Mouse (Mus musculus) MEL (cell line): ENCODE results near the gene Fryl. TPM values are rescaled to one million over a fixed set of nuclear protein-coding genes. Genes with fewer than 3 reads are reported as not detected.

ENCODE experiments used
- DNase-seq: peaks from one replicate; pipeline ENCODE4 v3.0.0; 2011; ENCODE audit warnings: low read depth, low spot score
- H3K27ac ChIP-seq: 2 replicates; pipeline ENCODE4 v1.5.1; 2012; ENCODE audit warnings: low read depth, mild to moderate bottlenecking, control low read depth, low read length, moderate library complexity; ENCODE audit not compliant: control insufficient read depth
- H3K27me3 ChIP-seq, 2 experiments: fragments of 150-350 bp in 1 of 2; sonication (generic) in 1 of 2; 2 replicates each; pipeline ENCODE4 v1.6.1; 2012; ENCODE audit warnings: low read length in 2 of 2, mild to moderate bottlenecking in 2 of 2, improper control_type of control experiment in 1 of 2, moderate library complexity in 1 of 2; ENCODE audit not compliant: insufficient read depth in 2 of 2, control insufficient read depth in 1 of 2
- H3K36me3 ChIP-seq, 2 experiments: 2 replicates each; pipeline ENCODE4 v1.6.1; 2012 to 2014; ENCODE audit warnings: low read length in 2 of 2, improper control_type of control experiment in 1 of 2, inconsistent platforms in 1 of 2, mild to moderate bottlenecking in 1 of 2; ENCODE audit not compliant: insufficient read depth in 2 of 2, control insufficient read depth in 1 of 2
- H3K4me1 ChIP-seq, 2 experiments: fragments of 150-350 bp in 1 of 2; sonication (generic) in 1 of 2; 2 replicates each; pipeline ENCODE4 v1.6.1; 2012; ENCODE audit warnings: low read length in 2 of 2, improper control_type of control experiment in 1 of 2, mild to moderate bottlenecking in 1 of 2; ENCODE audit not compliant: insufficient read depth in 2 of 2, control insufficient read depth in 1 of 2
- H3K4me3 ChIP-seq, 2 experiments: fragments of 150-350 bp in 1 of 2; sonication (generic) in 1 of 2; 2 replicates each; pipeline ENCODE4 v1.5.1; 2012; ENCODE audit warnings: low read depth in 2 of 2, low read length in 2 of 2, mild to moderate bottlenecking in 2 of 2, moderate library complexity in 2 of 2, control low read depth in 1 of 2, improper control_type of control experiment in 1 of 2; ENCODE audit not compliant: control insufficient read depth in 1 of 2, insufficient read depth in 1 of 2
- H3K79me2 ChIP-seq: 2 replicates; pipeline ENCODE4 v1.6.1; 2012; ENCODE audit warnings: mild to moderate bottlenecking, low read length, moderate library complexity; ENCODE audit not compliant: control insufficient read depth, poor library complexity, insufficient read depth
- H3K9ac ChIP-seq: 2 replicates; pipeline ENCODE4 v1.6.1; 2012; ENCODE audit warnings: low read depth, mild to moderate bottlenecking, control low read depth, low read length, moderate library complexity; ENCODE audit not compliant: control insufficient read depth, poor library complexity, severe bottlenecking
- H3K9me3 ChIP-seq: fragments of 150-350 bp; sonication (generic); replicated peaks from 2 replicates; pipeline ENCODE4 v1.6.1; 2012; ENCODE audit warnings: mild to moderate bottlenecking, low read length, improper control_type of control experiment, moderate library complexity; ENCODE audit not compliant: insufficient read depth
- CTCF ChIP-seq, 3 experiments: IDR thresholded peaks in 2 of 3; conservative IDR thresholded peaks in 1 of 3; 2 replicates each; pipeline ENCODE4 v1.5.1; 2011 to 2012; ENCODE audit warnings: low read length in 3 of 3, low read depth in 2 of 3, mild to moderate bottlenecking in 2 of 3, improper control_type of control experiment in 1 of 3, inconsistent platforms in 1 of 3, mixed read lengths in 1 of 3, moderate library complexity in 1 of 3; ENCODE audit not compliant: control insufficient read depth in 1 of 3, insufficient read depth in 1 of 3, poor library complexity in 1 of 3, severe bottlenecking in 1 of 3
- E2F4 ChIP-seq: IDR thresholded peaks from 2 replicates; pipeline ENCODE4 v1.6.1; 2011; ENCODE audit warnings: low read depth, low read length, improper control_type of control experiment, borderline replicate concordance
- ELF1 ChIP-seq: IDR thresholded peaks from 2 replicates; pipeline ENCODE4 v1.6.1; 2014; ENCODE audit warnings: low read depth, mild to moderate bottlenecking, inconsistent platforms, low read length, improper control_type of control experiment, moderate library complexity
- EP300 ChIP-seq, 2 experiments: IDR thresholded peaks; 2 replicates each; pipeline ENCODE4 v1.6.1; 2011; ENCODE audit warnings: improper control_type of control experiment in 2 of 2, low read length in 2 of 2, low read depth in 1 of 2, mild to moderate bottlenecking in 1 of 2
- ETS1 ChIP-seq: IDR thresholded peaks from 2 replicates; pipeline ENCODE4 v1.6.1; 2012; ENCODE audit warnings: low read depth, mild to moderate bottlenecking, inconsistent platforms, low read length, improper control_type of control experiment, moderate library complexity
- GATA1 ChIP-seq: IDR thresholded peaks from 2 replicates; pipeline ENCODE4 v1.6.1; 2011; ENCODE audit warnings: low read depth, low read length, improper control_type of control experiment
- KAT2A ChIP-seq: conservative IDR thresholded peaks from 2 replicates; pipeline ENCODE4 v1.6.1; 2012; ENCODE audit warnings: low read depth, low read length, improper control_type of control experiment, inconsistent platforms
- MAX ChIP-seq: IDR thresholded peaks from 2 replicates; pipeline ENCODE4 v1.6.1; 2011; ENCODE audit warnings: low read length, improper control_type of control experiment
- MAZ ChIP-seq: IDR thresholded peaks from 2 replicates; pipeline ENCODE4 v1.6.1; 2012; ENCODE audit warnings: low read depth, mild to moderate bottlenecking, inconsistent platforms, low read length, improper control_type of control experiment
- MXI1 ChIP-seq: IDR thresholded peaks from 2 replicates; pipeline ENCODE4 v1.6.1; 2011; ENCODE audit warnings: mild to moderate bottlenecking, low read depth, low read length, improper control_type of control experiment
- MYC ChIP-seq: IDR thresholded peaks from 2 replicates; pipeline ENCODE4 v1.6.1; 2011; ENCODE audit warnings: low read depth, mild to moderate bottlenecking, low read length, improper control_type of control experiment, moderate library complexity
- RAD21 ChIP-seq: IDR thresholded peaks from 2 replicates; pipeline ENCODE4 v1.6.1; 2011; ENCODE audit warnings: mild to moderate bottlenecking, low read depth, low read length, improper control_type of control experiment
- RCOR1 ChIP-seq: IDR thresholded peaks from 2 replicates; pipeline ENCODE4 v1.6.1; 2012; ENCODE audit warnings: low read depth, mild to moderate bottlenecking, inconsistent platforms, low read length, improper control_type of control experiment
- SIN3A ChIP-seq: IDR thresholded peaks from 2 replicates; pipeline ENCODE4 v1.6.1; 2012; ENCODE audit warnings: low read length, improper control_type of control experiment, inconsistent platforms
- SMC3 ChIP-seq: IDR thresholded peaks from 2 replicates; pipeline ENCODE4 v1.6.1; 2011; ENCODE audit warnings: low read depth, low read length, improper control_type of control experiment
- TAL1 ChIP-seq: IDR thresholded peaks from 2 replicates; pipeline ENCODE4 v1.6.1; 2012; ENCODE audit warnings: mild to moderate bottlenecking, inconsistent platforms, low read length, moderate library complexity, mixed read lengths
- TBP ChIP-seq: IDR thresholded peaks from 2 replicates; pipeline ENCODE4 v1.8.0; 2011; ENCODE audit warnings: low read depth, low read length, improper control_type of control experiment
- TCF12 ChIP-seq: IDR thresholded peaks from 2 replicates; pipeline ENCODE4 v1.6.1; 2014; ENCODE audit warnings: low read depth, mild to moderate bottlenecking, inconsistent platforms, low read length, improper control_type of control experiment, moderate library complexity
- USF1 ChIP-seq: IDR thresholded peaks from 2 replicates; pipeline ENCODE4 v1.6.1; 2014; ENCODE audit warnings: low read depth, mild to moderate bottlenecking, inconsistent platforms, low read length, improper control_type of control experiment, moderate library complexity
- ZC3H11A ChIP-seq: IDR thresholded peaks from 2 replicates; pipeline ENCODE4 v1.6.1; 2012; ENCODE audit warnings: low read depth, mild to moderate bottlenecking, inconsistent platforms, low read length, improper control_type of control experiment
- polyA plus RNA-seq, 2 experiments: library from polyadenylated mRNA; stranded (reverse) in 1 of 2; unstranded in 1 of 2; fragments of >175 nt in 1 of 2; fragments of >200 nt in 1 of 2; gene quantifications; 2 replicates each; pipeline versions ENCODE4 v1.2.1 to v1.2.4; 2012; ENCODE audit warnings: low replicate concordance in 2 of 2, low read depth in 1 of 2; ENCODE audit not compliant: insufficient read length in 2 of 2, insufficient read depth in 1 of 2, missing spikeins in 1 of 2
- total RNA-seq: library from RNA; depleted of rRNA; stranded (reverse); fragments of 300-350 nt; gene quantifications from 2 replicates; pipeline ENCODE4 v1.2.3, GENCODE M21; 2012

Gene Fryl
- total and polyA plus RNA-seq, 3 experiments, result 18.8 to 188 (median 39.7) TPM

DNA sequence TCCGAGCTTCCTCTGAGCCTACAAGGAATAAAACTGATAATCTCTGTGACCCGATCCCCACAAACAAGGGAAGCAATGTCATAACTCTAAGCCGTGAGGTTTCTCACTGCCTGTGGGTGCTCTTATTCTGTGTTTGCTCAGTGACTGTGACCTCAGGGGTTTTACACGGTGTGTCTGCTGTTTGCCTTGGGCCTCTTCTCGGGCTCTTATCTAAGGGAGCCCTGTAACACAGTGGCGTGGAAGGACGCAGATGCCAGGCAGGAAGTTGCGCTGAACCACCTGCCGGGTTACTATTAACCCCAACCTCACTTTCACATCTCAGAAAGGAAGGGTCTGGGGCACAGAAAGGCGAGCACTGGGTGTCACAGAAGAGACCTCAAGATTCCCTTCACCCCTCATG lies 62.8 kb downstream of the Fryl start:
- TF ChIP-seq TBP, result 0 out of 2 replicates have a peak, but pooled peaks have one; percentile 58
- 0 out of 2 replicates have a peak, but pooled peaks have one; percentile 19 for TF ChIP-seq USF1
- TF ChIP-seq MYC, result peak; percentile 62
- TF ChIP-seq E2F4, result no peak
- no peak for TF ChIP-seq ZC3H11A
- TF ChIP-seq SIN3A, result peak; percentile 61; the same call in 1 of the 2 replicates
- TF ChIP-seq EP300 (IDR thresholded peaks at IDR 0.05; ENCODE audit: low read depth in 1 of 2, low read length in 2 of 2), result peak; percentile 46 to 78; a peak in 3 of 4 replicates
- no peak for TF ChIP-seq MAZ
- peak; percentile 38; the same call in 1 of the 2 replicates for TF ChIP-seq MAX
- no peak for TF ChIP-seq KAT2A
- no peak for TF ChIP-seq CTCF (IDR thresholded peaks at IDR 0.05 in 2 of 3, conservative IDR thresholded peaks at IDR 0.05 in 1 of 3; ENCODE audit: control insufficient read depth in 1 of 3, insufficient read depth in 1 of 3, low read depth in 2 of 3, low read length in 3 of 3, poor library complexity in 1 of 3, severe bottlenecking in 1 of 3)
- no peak for TF ChIP-seq RAD21
- peak; percentile 61 for TF ChIP-seq GATA1
- TF ChIP-seq ETS1, result peak; percentile 71; the same call in 1 of the 2 replicates
- TF ChIP-seq SMC3, result no peak
- 0 out of 2 replicates have a peak, but pooled peaks have one; percentile 38 for TF ChIP-seq ELF1
- TF ChIP-seq TAL1, result peak; percentile 62
- peak; percentile 66 for TF ChIP-seq MXI1
- peak; percentile 77 for TF ChIP-seq TCF12
- TF ChIP-seq RCOR1, result 0 out of 2 replicates have a peak, but pooled peaks have one; percentile 40
- TF ChIP-seq, all 39 proteins: peak for 13
- Histone ChIP-seq H3K79me2 (no peaks in the 10 kb centered on the region), H3K27ac (peak overlapping the region; percentile 85), H3K36me3 (peaks cover 0 to 49% of the 10 kb centered on the region in 2 experiments; a peak in 2 of 4 replicates), H3K4me1 (peaks cover 26 to 52% of the 10 kb centered on the region in 2 experiments), H3K4me3 (peak overlapping the region; percentile 19 to 23; a peak in 2 of 4 replicates), H3K9me3 (no peaks in the 10 kb centered on the region), H3K27me3 (no peaks in the 10 kb centered on the region), H3K9ac (peak overlapping the region; percentile 45)
- peak; percentile 71 for DNase-seq
